9 mouse cellular contexts compared by ENCODE assay signal in genomic region chr11:31564742-31565510, GRCm38 (mm10).
A peak's percentile ranks its signal among the peaks of the same experiment; 100 is the strongest.
DNase-seq lines count a peak whose midpoint lies in the region; ATAC-seq and TF ChIP-seq lines count a peak whose summit lies in the region.
"Had no signal": no experiment of that assay in that cellular context is flagged by ENCODE, and none has a peak within 500 bp of the region (broad histone marks: within the 10 kb centered on the region; RNA-seq: fewer than 3 reads in every experiment).

No protein-coding gene starts in this region.

- H3K4me1 ChIP-seq in kidney, embryonic 14.5 days (ENCODE audit: control insufficient read depth, insufficient read depth, low read length), result 0 out of 2 replicates have a peak, but pooled peaks cover 11% of the 10 kb centered on the region
- H3K4me1 ChIP-seq in hindbrain, postnatal 0 days (ENCODE audit: insufficient read depth, low read length), result no peaks in the 10 kb centered on the region
- H3K4me1 ChIP-seq: hindbrain, embryonic 12.5 days had no signal

- H3K4me3 ChIP-seq in gastrocnemius, adult 2 months, result no peak overlapping the region
- no peak overlapping the region for H3K4me3 ChIP-seq in kidney, embryonic 14.5 days (ENCODE audit: low read length)
- no peak overlapping the region for H3K4me3 ChIP-seq in myocyte
- no peak overlapping the region for H3K4me3 ChIP-seq in hindbrain, postnatal 0 days (ENCODE audit: low read length)
- H3K4me3 ChIP-seq: hindbrain, embryonic 12.5 days had no signal

- no peak for TF ChIP-seq CTCF in gastrocnemius, adult 2 months (IDR thresholded peaks at IDR 0.05)
- no peak for TF ChIP-seq CTCF in hindbrain, postnatal 0 days (IDR thresholded peaks at IDR 0.05; ENCODE audit: low read depth)

- H3K9ac ChIP-seq in kidney, embryonic 14.5 days (ENCODE audit: low read depth, low read length), result no peak overlapping the region
- H3K9ac ChIP-seq in hindbrain, postnatal 0 days (replicated peaks; ENCODE audit: low read length), result no peak overlapping the region
- H3K9ac ChIP-seq: hindbrain, embryonic 12.5 days had no signal

- TF ChIP-seq POLR2A in myocyte (IDR thresholded peaks at IDR 0.05; ENCODE audit: insufficient read length, low read depth), result no peak

- H3K36me3 ChIP-seq in kidney, embryonic 14.5 days (ENCODE audit: control insufficient read depth, insufficient read depth, low read length), result no peaks in the 10 kb centered on the region
- H3K36me3 ChIP-seq in myocyte (ENCODE audit: control insufficient read depth, insufficient read depth), result no peaks in the 10 kb centered on the region
- H3K36me3 ChIP-seq in hindbrain, postnatal 0 days (ENCODE audit: insufficient read depth, low read length), result no peaks in the 10 kb centered on the region
- H3K36me3 ChIP-seq: hindbrain, embryonic 12.5 days had no signal

- intact Hi-C loops in gastrocnemius, adult 2 months (cut with DNase I), result no loop called here

- H3K9me3 ChIP-seq in kidney, embryonic 14.5 days (ENCODE audit: control insufficient read depth, low read length), result no peaks in the 10 kb centered on the region; the same call in 1 of the 2 replicates
- no peaks in the 10 kb centered on the region for H3K9me3 ChIP-seq in hindbrain, postnatal 0 days (ENCODE audit: low read length)

- H3K4me2 ChIP-seq in kidney, embryonic 14.5 days (replicated peaks; ENCODE audit: low read depth, low read length), result no peak overlapping the region
- no peak overlapping the region for H3K4me2 ChIP-seq in myocyte (ENCODE audit: low read depth)
- no peak overlapping the region for H3K4me2 ChIP-seq in hindbrain, postnatal 0 days (ENCODE audit: low read depth, low read length)
- H3K4me2 ChIP-seq: hindbrain, embryonic 12.5 days had no signal

- H3ac ChIP-seq in myocyte (ENCODE audit: control insufficient read depth, insufficient read length), result no peak overlapping the region

- peak; percentile 57 for DNase-seq in gastrocnemius, adult 2 months
- DNase-seq in heart, adult 9 months (ENCODE audit: low spot score in 2 of 2), result peak; percentile 70 to 72
- DNase-seq in hindbrain, postnatal 0 days (ENCODE audit: low spot score), result no peak
- DNase-seq in ovary, postnatal 10 days (ENCODE audit: low spot score), result no peak
- DNase-seq in MN1 (ENCODE audit: low spot score), result no peak

- peak; percentile 74 for ATAC-seq in kidney, embryonic 14.5 days (ENCODE audit: low FRiP score, low TSS enrichment)
- ATAC-seq in hindbrain, postnatal 0 days, result no peak

- no peaks in the 10 kb centered on the region for H3K79me2 ChIP-seq in myocyte (ENCODE audit: control insufficient read depth, insufficient read depth)

- H3K27me3 ChIP-seq in kidney, embryonic 14.5 days (ENCODE audit: control insufficient read depth, insufficient read depth, low read length), result no peaks in the 10 kb centered on the region
- H3K27me3 ChIP-seq in myocyte (ENCODE audit: control insufficient read depth, insufficient read depth, insufficient read length), result no peaks in the 10 kb centered on the region
- no peaks in the 10 kb centered on the region for H3K27me3 ChIP-seq in hindbrain, postnatal 0 days (ENCODE audit: insufficient read depth, low read length)
- H3K27me3 ChIP-seq: hindbrain, embryonic 12.5 days had no signal

- WGBS in kidney, embryonic 14.5 days, result 64% methylated on average over 13 of the region's 13 CpGs
- 76% methylated on average over 13 of the region's 13 CpGs for WGBS in hindbrain, postnatal 0 days

- peak overlapping the region; percentile 39 for H3K27ac ChIP-seq in gastrocnemius, adult 2 months
- H3K27ac ChIP-seq in kidney, embryonic 14.5 days (ENCODE audit: low read depth, low read length), result no peak overlapping the region
- H3K27ac ChIP-seq in hindbrain, postnatal 0 days, result no peak overlapping the region
- H3K27ac ChIP-seq: hindbrain, embryonic 12.5 days; macrophage had no signal

TF ChIP-seq in myocyte, 11 proteins besides CTCF, POLR2A, EP300 and RAD21:
- TF ChIP-seq SRF (IDR thresholded peaks at IDR 0.05; ENCODE audit: control insufficient read depth, insufficient read length, low read depth) (no peak), REST (IDR thresholded peaks at IDR 0.05; ENCODE audit: insufficient read depth, insufficient read length) (no peak), MYOD1 (IDR thresholded peaks at IDR 0.05; ENCODE audit: control insufficient read depth in 1 of 3, insufficient read length in 2 of 3, low read depth in 2 of 3) (peak; percentile 12 to 92 (median 91)), MYOG (IDR thresholded peaks at IDR 0.05; ENCODE audit: control insufficient read depth in 1 of 3, insufficient read depth in 1 of 3, insufficient read length in 2 of 3, low read depth in 2 of 3) (peak; percentile 62 to 95 (median 90)), TCF12 (IDR thresholded peaks at IDR 0.05; ENCODE audit: insufficient read depth, poor library complexity, severe bottlenecking) (peak; percentile 84), POLR2AphosphoS2 (IDR thresholded peaks at IDR 0.05; ENCODE audit: insufficient read length, low read depth) (no peak), TCF3 (IDR thresholded peaks at IDR 0.05; ENCODE audit: insufficient read length, low read depth) (no peak), MAX (IDR thresholded peaks at IDR 0.05; ENCODE audit: low read depth) (no peak)
TF ChIP-seq in myocyte: peak in this region for 3.

Comparison
In these comparisons a context has a peak if more than half of its experiments do, and no peak if none do; other contexts are left out.
1. DNase-seq: peak in gastrocnemius, adult 2 months (single experiment) and heart, adult 9 months (2 of 2); none in hindbrain, postnatal 0 days (single experiment), ovary, postnatal 10 days (single experiment) and MN1 (single experiment).